Mouse (Mus musculus): ENCODE measurements around the gene Tagln2. TPM values are rescaled to one million over a fixed set of nuclear protein-coding genes. Genes with fewer than 3 reads are reported as not detected.
A peak's percentile ranks its signal among the peaks of the same experiment; 100 is the strongest.

Gene Tagln2
- polyA plus RNA-seq, 1 experiment, result 321 TPM

DNA sequence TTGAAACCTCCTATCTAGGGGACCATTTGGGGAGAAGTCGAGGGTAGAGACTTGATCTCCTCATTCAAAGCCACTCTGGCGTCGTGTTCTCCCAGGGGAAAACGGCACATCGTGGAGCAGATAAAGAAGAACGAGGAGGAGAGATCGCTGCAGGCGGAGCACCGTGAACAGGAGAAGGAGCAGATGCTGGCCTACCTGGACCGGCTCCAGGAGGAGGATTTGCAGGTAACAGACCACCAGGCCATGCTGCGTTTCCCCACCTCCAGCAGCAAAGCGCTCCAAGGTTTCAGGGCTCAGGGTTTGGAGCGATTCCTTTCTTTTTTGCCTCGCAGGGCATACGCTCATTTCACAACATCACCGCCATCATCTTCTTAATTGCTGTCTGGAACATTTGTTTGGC, 35.3 kb downstream of the Tagln2 start:
- TF ChIP-seq POLR2A (IDR thresholded peaks at IDR 0.05; ENCODE audit: borderline replicate concordance, low read depth, low read length), result no peak
- TF ChIP-seq CTCF (IDR thresholded peaks at IDR 0.05; ENCODE audit: low read depth, low read length), result no peak
- Histone ChIP-seq H3K27ac (ENCODE audit: insufficient read depth, low read depth, low read length) (no peak overlapping the region), H3K4me3 (ENCODE audit: insufficient read depth, low read length) (no peak overlapping the region), H3K4me1 (ENCODE audit: control insufficient read depth, insufficient read depth, low read length) (peaks cover 10% of the 10 kb centered on the region)

GRCm38 (mm10) chr1:172539827-172540226, 40.0 kb downstream of the Tagln2 start:
- H3K4me1 ChIP-seq (ENCODE audit: control insufficient read depth, insufficient read depth, low read length), result no peaks in the 10 kb centered on the region
- no peak overlapping the region for H3K4me3 ChIP-seq (ENCODE audit: insufficient read depth, low read length)
- no peak overlapping the region for H3K27ac ChIP-seq (ENCODE audit: insufficient read depth, low read depth, low read length)
- TF ChIP-seq CTCF (IDR thresholded peaks at IDR 0.05; ENCODE audit: low read depth, low read length) (no peak), POLR2A (IDR thresholded peaks at IDR 0.05; ENCODE audit: borderline replicate concordance, low read depth, low read length) (no peak)

GRCm38 (mm10) chr1:172540283-172540820, 40.5 kb downstream of the Tagln2 start:
- Histone ChIP-seq H3K27ac (ENCODE audit: insufficient read depth, low read depth, low read length) (no peak overlapping the region), H3K4me1 (ENCODE audit: control insufficient read depth, insufficient read depth, low read length) (no peaks in the 10 kb centered on the region; the same call in 1 of the 2 replicates), H3K4me3 (ENCODE audit: insufficient read depth, low read length) (no peak overlapping the region)
- no peak for TF ChIP-seq CTCF (IDR thresholded peaks at IDR 0.05; ENCODE audit: low read depth, low read length)
- TF ChIP-seq POLR2A (IDR thresholded peaks at IDR 0.05; ENCODE audit: borderline replicate concordance, low read depth, low read length), result no peak

DNA sequence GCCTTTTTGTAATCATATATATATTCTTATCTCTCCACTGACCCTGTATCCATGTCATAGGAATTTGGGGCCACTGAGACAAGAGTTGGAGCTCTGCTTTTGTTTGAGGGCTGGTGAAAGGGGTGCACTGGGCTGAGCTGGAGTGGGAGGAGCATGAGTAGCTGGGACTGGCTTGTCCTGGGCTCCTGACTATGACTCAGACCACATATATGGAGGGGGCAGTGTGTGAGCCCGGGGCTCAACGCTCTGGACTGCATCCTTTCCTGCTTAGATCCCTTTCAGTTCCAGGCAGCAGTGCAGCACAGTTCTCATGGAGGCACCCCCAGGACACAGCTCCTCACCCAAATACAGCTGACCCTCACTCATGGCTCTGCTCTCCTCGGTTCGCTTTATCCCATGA, 46.2 kb downstream of the Tagln2 start:
- TF ChIP-seq POLR2A (IDR thresholded peaks at IDR 0.05; ENCODE audit: borderline replicate concordance, low read depth, low read length) (no peak), CTCF (IDR thresholded peaks at IDR 0.05; ENCODE audit: low read depth, low read length) (no peak)
- Histone ChIP-seq H3K27ac (ENCODE audit: insufficient read depth, low read depth, low read length) (peak overlapping the region; percentile 23), H3K4me1 (ENCODE audit: control insufficient read depth, insufficient read depth, low read length) (peaks cover 32% of the 10 kb centered on the region), H3K4me3 (ENCODE audit: insufficient read depth, low read length) (no peak overlapping the region)

DNA sequence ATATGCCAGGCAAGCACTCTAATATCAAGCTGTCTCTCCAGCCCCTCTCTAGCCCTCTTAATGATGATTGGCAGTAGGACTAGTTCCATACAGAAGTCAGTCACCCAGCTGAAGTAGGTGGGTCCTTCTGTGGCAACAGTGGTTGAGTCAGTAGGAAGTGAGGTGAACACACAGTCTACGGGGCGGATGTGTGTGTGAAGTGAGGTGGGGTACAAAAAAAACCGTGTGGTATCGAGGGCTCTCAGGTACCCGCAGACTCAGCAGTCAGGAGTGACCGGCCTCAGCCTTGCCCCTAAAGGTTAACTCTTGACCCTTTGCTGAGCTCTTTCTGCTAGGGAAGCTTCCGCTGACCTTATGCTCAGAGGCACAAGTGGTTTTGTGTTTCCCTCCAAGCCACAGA, 48.7 kb downstream of the Tagln2 start:
- Histone ChIP-seq H3K4me1 (ENCODE audit: control insufficient read depth, insufficient read depth, low read length) (peaks cover 53% of the 10 kb centered on the region), H3K4me3 (ENCODE audit: insufficient read depth, low read length) (no peak overlapping the region), H3K27ac (ENCODE audit: insufficient read depth, low read depth, low read length) (no peak overlapping the region)
- TF ChIP-seq POLR2A (IDR thresholded peaks at IDR 0.05; ENCODE audit: borderline replicate concordance, low read depth, low read length), result no peak
- TF ChIP-seq CTCF (IDR thresholded peaks at IDR 0.05; ENCODE audit: low read depth, low read length), result no peak

- H3K27ac ChIP-seq (ENCODE audit: insufficient read depth, low read depth, low read length), result no peak overlapping the region
- peaks cover 59% of the 10 kb centered on the region for H3K4me1 ChIP-seq (ENCODE audit: control insufficient read depth, insufficient read depth, low read length)
- TF ChIP-seq POLR2A (IDR thresholded peaks at IDR 0.05; ENCODE audit: borderline replicate concordance, low read depth, low read length), result no peak
- peak overlapping the region; percentile 89 for H3K4me3 ChIP-seq (ENCODE audit: insufficient read depth, low read length)
Measured at GRCm38 (mm10) chr1:172549314-172549713, 49.5 kb downstream of the Tagln2 start.

- peaks cover 59% of the 10 kb centered on the region for H3K4me1 ChIP-seq (ENCODE audit: control insufficient read depth, insufficient read depth, low read length)
- TF ChIP-seq POLR2A (IDR thresholded peaks at IDR 0.05; ENCODE audit: borderline replicate concordance, low read depth, low read length) (no peak), CTCF (IDR thresholded peaks at IDR 0.05; ENCODE audit: low read depth, low read length) (no peak)
- peak overlapping the region; percentile 44; the same call in 1 of the 2 replicates for H3K27ac ChIP-seq (ENCODE audit: insufficient read depth, low read depth, low read length)
- H3K4me3 ChIP-seq (ENCODE audit: insufficient read depth, low read length), result peak overlapping the region; percentile 89
Measured at GRCm38 (mm10) chr1:172549717-172550116, 49.9 kb downstream of the Tagln2 start.

GRCm38 (mm10) chr1:172550551-172550951, 50.7 kb downstream of the Tagln2 start:
- TF ChIP-seq CTCF (IDR thresholded peaks at IDR 0.05; ENCODE audit: low read depth, low read length) (no peak), POLR2A (IDR thresholded peaks at IDR 0.05; ENCODE audit: borderline replicate concordance, low read depth, low read length) (no peak)
- H3K27ac ChIP-seq (ENCODE audit: insufficient read depth, low read depth, low read length), result peak overlapping the region; percentile 44
- peak overlapping the region; percentile 89 for H3K4me3 ChIP-seq (ENCODE audit: insufficient read depth, low read length)
- H3K4me1 ChIP-seq (ENCODE audit: control insufficient read depth, insufficient read depth, low read length), result peaks cover 65% of the 10 kb centered on the region

DNA sequence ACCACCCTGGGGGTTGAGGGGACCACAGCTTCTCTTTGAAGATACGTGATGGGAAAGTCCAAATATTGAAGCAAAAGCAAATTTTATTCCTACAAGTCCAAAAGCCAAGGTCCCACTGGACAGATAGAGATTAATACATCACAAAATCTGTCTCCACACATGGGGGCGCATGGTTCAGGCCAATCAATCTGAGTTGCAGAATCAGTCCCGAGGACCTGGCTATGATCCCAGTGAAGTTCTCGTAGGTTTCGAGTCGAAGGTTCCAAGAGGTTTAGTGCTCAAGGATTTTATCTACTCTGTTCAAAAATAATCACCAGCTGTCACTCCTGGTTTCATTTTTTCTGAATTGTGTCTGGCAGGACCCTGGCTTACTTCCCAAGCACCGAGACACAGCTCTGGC, 51.2 kb downstream of the Tagln2 start:
- Histone ChIP-seq H3K27ac (ENCODE audit: insufficient read depth, low read depth, low read length) (no peak overlapping the region), H3K4me1 (ENCODE audit: control insufficient read depth, insufficient read depth, low read length) (peaks cover 64% of the 10 kb centered on the region), H3K4me3 (ENCODE audit: insufficient read depth, low read length) (no peak overlapping the region)
- TF ChIP-seq POLR2A (IDR thresholded peaks at IDR 0.05; ENCODE audit: borderline replicate concordance, low read depth, low read length), result no peak
- no peak for TF ChIP-seq CTCF (IDR thresholded peaks at IDR 0.05; ENCODE audit: low read depth, low read length)

DNA sequence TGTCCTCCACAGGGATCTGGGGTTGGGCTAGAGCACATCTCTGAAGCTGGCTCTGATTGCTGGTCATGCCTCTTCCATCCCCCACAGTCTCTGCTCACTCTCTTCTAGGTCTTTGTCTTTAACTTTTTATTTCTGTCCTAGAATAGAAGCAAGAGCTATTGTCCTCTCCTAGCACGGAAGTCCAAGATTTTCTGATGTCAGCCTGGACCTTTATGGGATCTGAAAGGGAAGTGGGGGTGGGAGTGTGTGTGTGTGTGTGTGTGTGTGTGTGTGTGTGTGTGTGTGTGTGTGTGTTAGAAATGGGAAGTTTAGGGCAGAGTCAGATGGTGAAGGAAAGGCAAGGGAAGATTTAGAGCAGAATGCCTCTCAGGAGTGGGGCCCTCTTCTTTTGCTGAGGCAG, 52.8 kb downstream of the Tagln2 start:
- Histone ChIP-seq H3K4me1 (ENCODE audit: control insufficient read depth, insufficient read depth, low read length) (peaks cover 52% of the 10 kb centered on the region), H3K4me3 (ENCODE audit: insufficient read depth, low read length) (no peak overlapping the region), H3K27ac (ENCODE audit: insufficient read depth, low read depth, low read length) (peak overlapping the region; percentile 61)
- TF ChIP-seq POLR2A (IDR thresholded peaks at IDR 0.05; ENCODE audit: borderline replicate concordance, low read depth, low read length) (no peak), CTCF (IDR thresholded peaks at IDR 0.05; ENCODE audit: low read depth, low read length) (no peak)

DNA sequence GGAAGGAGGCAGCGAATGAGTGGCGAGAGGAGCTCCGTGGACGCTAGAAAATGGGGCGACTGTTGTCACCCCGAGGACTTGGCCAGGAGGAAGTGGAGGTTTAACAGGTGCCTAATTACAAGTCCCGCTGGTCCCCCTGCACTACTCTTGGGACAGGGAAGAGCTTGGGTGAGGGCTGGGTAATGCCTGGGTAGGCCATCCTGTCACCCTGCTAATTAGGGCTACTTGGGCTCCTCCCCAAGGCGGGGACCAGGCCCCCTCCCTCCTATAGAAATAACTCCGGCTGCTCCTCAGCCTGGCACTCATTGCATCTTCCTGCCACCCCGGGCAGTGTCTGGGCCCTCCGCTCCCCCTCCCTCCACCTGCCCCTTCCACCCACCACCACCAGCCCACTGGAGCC, 55.8 kb downstream of the Tagln2 start, which contains the start of gene Vsig8:
Gene Vsig8 (plus strand): TSS at position 301 of the 400 bp plus-strand sequence.
- TF ChIP-seq POLR2A (IDR thresholded peaks at IDR 0.05; ENCODE audit: borderline replicate concordance, low read depth, low read length) (no peak), CTCF (IDR thresholded peaks at IDR 0.05; ENCODE audit: low read depth, low read length) (no peak)
- peaks cover 44% of the 10 kb centered on the region for H3K4me1 ChIP-seq (ENCODE audit: control insufficient read depth, insufficient read depth, low read length)
- no peak within 1 kb of the TSS for H3K4me3 ChIP-seq (ENCODE audit: insufficient read depth, low read length)
- no peak within 1 kb of the TSS for H3K27ac ChIP-seq (ENCODE audit: insufficient read depth, low read depth, low read length)

Other genes with a start within 250 kb of the Tagln2 start
- gene Atp1a4, start 241.6 kb upstream of the Tagln2 start, polyA plus RNA-seq (2012; ENCODE audit: insufficient read depth, insufficient read length, missing spikeins), result not detected in 2 replicates
- gene Igsf8, start 238.4 kb upstream of the Tagln2 start, polyA plus RNA-seq (2012; ENCODE audit: insufficient read depth, insufficient read length, missing spikeins), result 90.3 and 110 TPM in 2 replicates
- 0.15 and 0.36 TPM in 2 replicates for gene Atp1a2, start 202.0 kb upstream of the Tagln2 start, polyA plus RNA-seq (2012; ENCODE audit: insufficient read depth, insufficient read length, missing spikeins)
- 1.8 and 2.2 TPM in 2 replicates for gene Kcnj9, start 170.7 kb upstream of the Tagln2 start, polyA plus RNA-seq (2012; ENCODE audit: insufficient read depth, insufficient read length, missing spikeins)
- gene Kcnj10, start 158.8 kb upstream of the Tagln2 start, polyA plus RNA-seq (2012; ENCODE audit: insufficient read depth, insufficient read length, missing spikeins), result 52.3 and 58.4 TPM in 2 replicates
- gene Pigm, start 123.5 kb upstream of the Tagln2 start, polyA plus RNA-seq (2012; ENCODE audit: insufficient read depth, insufficient read length, missing spikeins), result 14.3 and 15.4 TPM in 2 replicates
- gene Slamf9, start 24.7 kb upstream of the Tagln2 start, polyA plus RNA-seq (2012; ENCODE audit: insufficient read depth, insufficient read length, missing spikeins), result 90.6 and 98.9 TPM in 2 replicates
- 6.3 and 7.6 TPM in 2 replicates for gene Igsf9, start 18.3 kb upstream of the Tagln2 start, polyA plus RNA-seq (2012; ENCODE audit: insufficient read depth, insufficient read length, missing spikeins)
- 0.87 and 1.2 TPM in 2 replicates for gene Cfap45, start 20.8 kb downstream of the Tagln2 start, polyA plus RNA-seq (2012; ENCODE audit: insufficient read depth, insufficient read length, missing spikeins)
- not detected in 2 replicates for gene Vsig8, start 55.9 kb downstream of the Tagln2 start, polyA plus RNA-seq (2012; ENCODE audit: insufficient read depth, insufficient read length, missing spikeins)
- gene Slamf8, start 90.5 kb downstream of the Tagln2 start, polyA plus RNA-seq (2012; ENCODE audit: insufficient read depth, insufficient read length, missing spikeins), result 4.0 TPM in 2 replicates
- not detected in 2 replicates for gene Fcrl6, start 102.5 kb downstream of the Tagln2 start, polyA plus RNA-seq (2012; ENCODE audit: insufficient read depth, insufficient read length, missing spikeins)
- 9.4 and 11.2 TPM in 2 replicates for gene Dusp23, start 132.9 kb downstream of the Tagln2 start, polyA plus RNA-seq (2012; ENCODE audit: insufficient read depth, insufficient read length, missing spikeins)
- not detected in 2 replicates for gene Crp, start 198.0 kb downstream of the Tagln2 start, polyA plus RNA-seq (2012; ENCODE audit: insufficient read depth, insufficient read length, missing spikeins)

All from bone marrow macrophage, adult 2 months (primary cell).